Mouse (Mus musculus) urinary bladder, postnatal 25 days (tissue): ENCODE data around the gene Tmem63c.

Source experiments
- DNase-seq: peaks from one replicate; pipeline ENCODE4 v3.0.0; 2022; ENCODE audit warnings: low spot score

Tmem63c gene

DNA sequence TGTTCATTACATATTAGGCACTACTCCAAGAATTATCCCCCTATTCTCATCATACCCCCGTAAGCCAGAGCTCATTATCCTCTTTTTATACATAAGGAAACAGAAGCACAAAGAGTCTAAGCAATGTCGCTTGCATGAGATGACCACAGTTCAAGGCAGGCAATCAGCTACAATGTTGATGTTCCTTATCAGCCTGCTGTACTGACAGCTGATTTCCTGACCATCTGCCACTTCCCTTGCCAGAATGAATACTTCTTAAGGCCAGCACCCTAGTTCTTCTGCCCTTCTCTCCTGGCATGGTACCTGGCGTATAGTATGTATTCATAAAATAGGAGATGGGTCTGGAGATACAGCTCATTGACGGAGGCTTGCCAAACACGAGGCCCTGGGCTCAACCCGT lies 111.1 kb downstream of the Tmem63c start:
- DNase-seq = no peak

- DNase-seq = no peak
These were observed 111.6 kb downstream of the Tmem63c start for GRCm38 (mm10) chr12:87132784-87133183.

DNA sequence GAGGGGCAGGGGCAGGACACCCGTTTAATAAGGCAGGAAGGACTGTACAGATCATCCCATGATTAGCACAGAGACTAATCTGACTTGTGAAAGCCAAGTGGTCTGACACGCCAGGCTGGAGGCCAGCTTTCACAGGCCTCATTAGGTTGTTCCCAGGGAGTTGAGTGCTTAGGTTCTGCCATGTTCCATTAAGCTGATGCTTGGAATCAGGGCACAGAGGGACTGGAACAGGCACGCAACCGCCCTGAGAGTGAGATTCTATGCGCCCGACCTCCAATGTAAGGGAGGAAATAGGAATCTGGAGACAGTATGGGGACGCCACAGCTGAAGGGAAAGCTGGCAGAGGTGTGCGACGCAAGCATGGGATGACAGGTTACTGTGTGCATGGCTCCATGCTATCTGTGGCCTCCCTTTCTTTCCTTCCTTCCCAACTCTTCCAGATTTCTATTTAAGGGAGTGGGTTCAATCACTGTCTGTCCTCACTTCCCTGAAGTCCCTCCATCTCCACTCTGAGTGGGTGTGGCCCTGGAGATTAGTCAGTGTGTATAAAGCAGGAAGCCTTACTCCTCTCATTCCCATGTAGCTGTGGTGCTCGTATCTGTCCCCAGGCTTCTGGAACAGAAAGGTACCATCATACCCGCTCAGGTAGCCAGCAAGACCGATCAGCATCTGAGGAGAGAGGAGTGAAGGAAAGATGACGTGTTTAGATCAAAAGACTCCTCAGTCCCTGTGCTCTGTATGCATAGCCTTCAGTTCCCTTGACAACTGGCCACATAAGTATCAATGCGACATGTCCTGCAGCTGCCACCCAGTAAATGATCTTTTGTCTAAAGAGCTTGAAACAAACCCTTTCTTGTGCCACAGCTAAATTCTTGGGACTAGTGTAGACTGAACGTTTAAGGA lies 116.5 kb downstream of the Tmem63c start:
- no peak for DNase-seq

DNA sequence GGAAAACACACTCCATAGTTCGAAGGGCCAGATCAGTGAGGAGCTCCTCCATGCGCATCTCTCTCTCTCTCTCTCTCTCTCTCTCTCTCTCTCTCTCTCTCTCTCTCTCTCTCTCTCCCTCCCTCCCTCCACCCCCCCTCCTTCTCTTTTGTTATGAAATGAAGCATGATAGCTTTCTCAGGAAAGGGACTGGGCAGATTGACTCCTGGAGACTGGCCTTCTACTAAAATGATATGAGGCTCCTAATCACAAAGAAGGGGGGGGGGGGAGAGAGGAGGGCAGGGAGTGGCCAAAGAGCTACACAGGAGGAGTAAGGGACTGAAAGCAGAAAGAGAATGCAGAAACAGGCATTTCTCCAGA lies 117.2 kb downstream of the Tmem63c start:
- no peak for DNase-seq

GRCm38 (mm10) chr12:87138768-87139167 lies 117.6 kb downstream of the Tmem63c start:
- no peak for DNase-seq
